Mouse (Mus musculus): ENCODE results near the gene Gm16181.

Gm16181 gene

GRCm38 (mm10) chr17:35220156-35220952 is at the start of gene Gm16181:
Gm16181 (plus strand) TSS chr17:35220834.
- no peak for DNase-seq (ENCODE audit: low spot score)

DNA sequence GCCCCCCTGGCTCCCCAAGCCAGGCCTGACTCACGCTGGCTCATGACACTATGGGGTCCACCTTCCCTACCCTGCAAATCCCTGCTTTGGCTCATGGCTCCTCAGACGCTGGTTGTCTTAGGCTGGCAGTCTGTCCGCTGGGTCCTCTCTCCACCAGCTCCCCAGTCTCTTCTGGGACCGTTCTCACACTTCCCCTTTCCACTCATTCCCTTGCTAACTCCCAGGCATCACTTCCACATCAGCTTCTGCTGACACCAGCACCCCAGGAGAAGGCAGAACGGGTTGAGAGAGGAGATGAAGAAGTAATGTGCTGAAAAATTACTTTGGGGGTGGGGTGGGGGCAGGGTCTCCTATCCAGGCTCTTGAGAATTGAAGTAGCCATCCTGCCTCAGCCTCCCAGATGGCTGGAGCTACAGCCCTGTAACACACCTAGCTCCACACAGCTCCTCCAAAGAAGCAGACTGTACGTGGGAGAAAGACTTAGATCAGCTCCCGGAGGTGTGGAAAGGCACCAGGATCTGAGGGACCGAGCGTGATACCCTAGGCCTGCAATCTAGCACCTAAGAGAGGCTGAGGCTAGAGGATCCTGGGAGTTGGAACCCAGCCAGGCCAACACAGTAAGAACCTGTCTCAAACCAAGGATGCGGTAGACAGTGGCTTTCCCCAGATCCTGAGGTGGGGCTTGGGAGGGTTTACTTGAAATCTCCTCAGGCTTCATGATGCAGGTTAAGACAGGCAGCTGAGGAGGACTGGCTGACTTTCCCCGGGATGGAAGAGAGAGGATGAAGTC is 48.0 kb upstream of the Gm16181 start:
- peak; percentile 66 for DNase-seq (ENCODE audit: low spot score)

DNA sequence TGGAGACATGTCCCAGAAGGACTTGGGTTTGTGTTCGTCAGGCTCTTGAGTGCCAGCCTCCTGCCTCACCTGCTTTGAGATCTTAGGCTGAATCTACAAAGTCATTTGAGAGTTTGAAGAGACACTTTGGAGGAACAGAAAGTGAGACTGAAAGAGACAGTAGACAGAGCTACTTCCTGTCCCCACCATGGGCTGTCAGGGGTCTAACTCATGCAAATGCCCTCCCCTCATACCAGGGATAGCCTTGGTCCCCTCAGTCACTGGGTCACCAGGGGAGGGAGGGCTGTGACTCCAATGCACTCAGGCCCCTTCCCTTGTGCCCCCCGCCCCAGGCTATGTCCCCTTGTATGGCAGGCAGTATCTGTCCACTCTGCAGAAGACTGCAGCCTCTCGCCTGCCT is 47.3 kb upstream of the Gm16181 start:
- peak; percentile 47 for DNase-seq (ENCODE audit: low spot score)

DNA sequence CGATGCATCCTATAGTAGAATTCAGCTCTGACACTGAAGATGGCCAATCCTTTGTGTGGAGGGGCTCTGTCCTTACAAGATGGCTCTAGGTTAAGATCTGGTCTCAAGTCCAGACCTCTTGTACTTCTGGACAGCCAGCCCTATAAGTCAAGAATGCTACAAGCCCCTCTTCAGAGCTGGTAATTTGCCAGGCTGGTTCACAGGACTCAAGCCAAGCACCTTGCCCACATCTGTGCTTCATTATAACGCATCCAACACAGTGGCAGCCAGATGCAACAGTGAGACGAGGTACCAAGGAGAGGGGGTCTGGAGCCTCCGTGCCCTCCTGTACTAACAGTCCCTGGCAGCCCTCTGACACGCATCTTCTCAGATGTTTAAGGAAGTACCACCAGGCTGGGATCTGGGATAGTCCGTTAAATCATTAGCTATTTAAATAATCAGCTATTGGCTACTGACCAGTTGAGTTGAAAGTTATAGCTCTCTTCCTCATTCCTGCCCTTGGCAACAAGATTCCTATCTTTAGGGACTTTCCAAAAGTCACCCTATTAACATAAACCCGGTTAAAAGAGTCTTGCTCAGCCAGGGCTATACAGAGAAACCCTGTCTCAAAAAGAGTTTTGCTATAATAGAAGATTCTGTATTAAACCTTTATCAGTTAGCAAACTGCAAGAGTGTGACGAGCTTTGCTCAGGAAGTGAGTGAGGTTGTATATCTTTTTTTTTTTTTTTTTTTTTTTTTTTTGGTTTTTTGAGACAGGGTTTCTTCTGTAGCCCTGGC is 46.2 kb upstream of the Gm16181 start:
- no peak for DNase-seq (ENCODE audit: low spot score)

GRCm38 (mm10) chr17:35175382-35175781 is 45.3 kb upstream of the Gm16181 start:
- DNase-seq (ENCODE audit: low spot score) = no peak

- no peak for DNase-seq (ENCODE audit: low spot score)
These were observed 44.7 kb upstream of the Gm16181 start, which contains the start of gene Aif1 for GRCm38 (mm10) chr17:35175968-35176367. Aif1 (minus strand) TSS chr17:35176068.

DNA sequence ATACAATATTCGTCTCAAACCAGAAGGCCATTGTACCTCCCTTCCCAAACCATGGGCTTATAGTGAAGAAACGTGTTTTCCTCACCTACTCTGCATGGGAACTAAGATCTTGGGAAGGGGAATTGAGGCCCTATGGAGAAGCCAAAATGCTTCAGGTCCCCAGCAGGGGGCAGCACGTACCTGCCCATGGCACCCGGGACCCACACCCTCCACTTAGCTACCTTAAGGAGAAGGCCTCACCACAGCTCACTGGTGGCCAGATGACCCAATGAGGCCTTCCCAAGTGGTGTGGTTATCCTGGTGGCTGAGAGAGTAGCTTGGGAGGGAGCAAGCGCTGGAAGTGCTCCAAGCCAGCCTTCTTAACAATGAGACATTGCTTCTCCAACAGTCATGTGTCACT is 42.1 kb upstream of the Gm16181 start:
- peak; percentile 76 for DNase-seq (ENCODE audit: low spot score)

- peak; percentile 33 for DNase-seq (ENCODE audit: low spot score)
These were observed 40.5 kb upstream of the Gm16181 start for GRCm38 (mm10) chr17:35180093-35180492.

- DNase-seq (ENCODE audit: low spot score) = peak; percentile 81
These were observed 34.7 kb upstream of the Gm16181 start for GRCm38 (mm10) chr17:35185639-35186611.

- peak; percentile 73 for DNase-seq (ENCODE audit: low spot score)
These were observed 34.0 kb upstream of the Gm16181 start for GRCm38 (mm10) chr17:35186681-35187080.

- DNase-seq (ENCODE audit: low spot score) = no peak
These were observed 33.3 kb upstream of the Gm16181 start for GRCm38 (mm10) chr17:35187345-35187744.

- DNase-seq (ENCODE audit: low spot score) = no peak
These were observed 32.5 kb upstream of the Gm16181 start, which contains the start of gene Lst1 for GRCm38 (mm10) chr17:35187959-35188610. Lst1 (minus strand) TSS chr17:35188439.

DNA sequence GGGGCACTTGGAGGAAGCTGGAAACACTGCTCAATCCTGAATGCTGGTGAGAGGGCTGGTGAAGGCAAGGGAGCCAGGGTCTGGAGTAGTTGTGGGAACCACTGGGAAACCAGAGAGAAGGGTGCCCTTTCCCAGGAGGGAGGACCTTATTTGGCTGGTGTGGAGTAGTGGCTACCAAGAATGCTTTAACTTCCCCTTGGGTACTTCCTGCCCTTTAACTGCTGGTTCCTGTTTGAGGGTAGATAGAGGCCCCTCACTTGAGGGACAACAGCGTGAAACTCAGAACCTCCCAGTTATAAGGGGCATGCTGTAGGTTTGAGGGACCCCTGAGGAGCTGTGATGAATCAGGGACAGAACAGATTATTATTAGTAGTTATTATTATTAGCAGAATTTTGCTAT is 31.4 kb upstream of the Gm16181 start:
- DNase-seq (ENCODE audit: low spot score) = peak; percentile 19

GRCm38 (mm10) chr17:35190096-35190495 is 30.5 kb upstream of the Gm16181 start:
- DNase-seq (ENCODE audit: low spot score) = peak; percentile 77

- peak; percentile 20 for DNase-seq (ENCODE audit: low spot score)
These were observed 28.9 kb upstream of the Gm16181 start for GRCm38 (mm10) chr17:35191723-35192122.

DNA sequence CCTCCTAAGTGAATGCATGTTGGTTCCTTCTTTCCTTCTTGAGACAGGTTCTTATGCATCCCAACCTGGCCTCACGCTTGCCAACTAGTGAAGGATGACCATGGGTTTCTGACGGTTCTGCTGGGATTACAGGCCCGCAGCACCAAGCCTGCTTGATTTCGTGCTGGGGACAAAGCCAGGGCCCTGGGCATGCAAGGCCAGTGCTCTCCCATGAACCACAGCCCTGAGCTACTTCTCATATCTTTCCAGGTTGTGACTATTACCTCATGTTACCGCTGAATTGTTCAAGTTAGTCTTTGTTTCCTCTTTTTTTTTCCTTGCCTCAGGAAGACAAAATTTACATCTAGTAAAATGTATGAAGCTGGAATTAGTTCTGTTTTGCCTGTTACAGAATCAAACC is 27.7 kb upstream of the Gm16181 start:
- DNase-seq (ENCODE audit: low spot score) = no peak

DNA sequence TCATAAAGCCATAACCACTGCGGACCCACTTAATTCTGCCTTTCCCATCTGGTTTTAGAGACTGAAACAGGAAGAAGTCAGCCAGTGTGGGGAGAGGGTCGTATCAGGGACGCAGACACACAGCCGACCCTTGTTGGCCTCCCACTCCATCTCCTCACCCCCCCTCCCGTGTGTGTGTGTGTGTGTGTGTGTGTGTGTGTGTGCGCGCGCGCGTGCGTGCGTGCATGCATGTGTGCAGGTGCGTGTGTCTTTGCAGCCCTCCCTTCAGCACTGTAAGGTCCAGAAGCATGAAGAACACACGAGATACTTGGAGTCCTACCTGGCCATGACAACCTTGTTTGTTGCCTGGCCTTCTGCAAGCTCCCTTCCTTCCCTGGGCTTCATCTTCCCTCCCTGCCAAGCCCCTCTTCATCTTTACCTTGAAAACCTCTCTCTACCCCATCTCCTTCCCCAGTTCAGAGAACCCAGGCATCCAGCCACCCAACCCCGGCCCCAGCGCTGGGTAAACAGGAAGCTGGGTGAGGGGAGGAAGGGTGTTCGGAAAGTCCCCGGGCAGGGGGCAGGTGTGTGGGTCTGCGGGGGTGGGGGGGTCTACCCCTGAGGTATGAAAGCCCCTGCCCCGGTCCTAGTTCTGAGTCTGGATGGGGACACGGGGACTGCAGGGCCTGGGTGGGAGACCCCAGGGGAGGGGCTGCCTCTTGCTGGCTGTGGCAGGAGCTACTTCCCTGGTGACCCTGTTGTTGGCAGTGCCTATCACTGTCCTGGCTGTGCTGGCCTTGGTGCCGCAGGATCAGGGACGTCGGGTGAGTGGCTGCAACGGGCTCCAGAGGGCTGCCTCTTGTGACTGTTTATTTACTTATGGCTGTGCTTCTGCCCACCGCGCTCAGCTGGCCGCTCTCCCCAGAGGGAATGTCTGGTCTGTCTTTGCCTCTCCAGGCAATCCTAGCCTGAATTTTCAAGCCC is 26.5 kb upstream of the Gm16181 start, which contains the start of gene Ltb:
Ltb (plus strand) TSS at position 559 of the 963 bp plus-strand sequence.
- DNase-seq (ENCODE audit: low spot score) = peak; percentile 87

GRCm38 (mm10) chr17:35194844-35195630 is 25.6 kb upstream of the Gm16181 start:
- DNase-seq (ENCODE audit: low spot score) = peak; percentile 16

All from T-cell, adult 2 months (primary cell).